Mouse (Mus musculus) MEL (cell line): ENCODE data around the gene 4921507P07Rik. TPM values are rescaled to one million over a fixed set of nuclear protein-coding genes. Genes with fewer than 3 reads are reported as not detected.
A peak's percentile ranks its signal among the peaks of the same experiment; 100 is the strongest.

ENCODE experiments used
- DNase-seq: peaks from one replicate; pipeline ENCODE4 v3.0.0; 2011; ENCODE audit warnings: low read depth, low spot score
- H3K27ac ChIP-seq: 2 replicates; pipeline ENCODE4 v1.5.1; 2012; ENCODE audit warnings: low read depth, mild to moderate bottlenecking, control low read depth, low read length, moderate library complexity; ENCODE audit not compliant: control insufficient read depth
- H3K27me3 ChIP-seq, 2 experiments: fragments of 150-350 bp in 1 of 2; sonication (generic) in 1 of 2; 2 replicates each; pipeline ENCODE4 v1.6.1; 2012; ENCODE audit warnings: low read length in 2 of 2, mild to moderate bottlenecking in 2 of 2, improper control_type of control experiment in 1 of 2, moderate library complexity in 1 of 2; ENCODE audit not compliant: insufficient read depth in 2 of 2, control insufficient read depth in 1 of 2
- H3K36me3 ChIP-seq, 2 experiments: 2 replicates each; pipeline ENCODE4 v1.6.1; 2012 to 2014; ENCODE audit warnings: low read length in 2 of 2, improper control_type of control experiment in 1 of 2, inconsistent platforms in 1 of 2, mild to moderate bottlenecking in 1 of 2; ENCODE audit not compliant: insufficient read depth in 2 of 2, control insufficient read depth in 1 of 2
- H3K4me1 ChIP-seq, 2 experiments: fragments of 150-350 bp in 1 of 2; sonication (generic) in 1 of 2; 2 replicates each; pipeline ENCODE4 v1.6.1; 2012; ENCODE audit warnings: low read length in 2 of 2, improper control_type of control experiment in 1 of 2, mild to moderate bottlenecking in 1 of 2; ENCODE audit not compliant: insufficient read depth in 2 of 2, control insufficient read depth in 1 of 2
- H3K4me3 ChIP-seq, 2 experiments: fragments of 150-350 bp in 1 of 2; sonication (generic) in 1 of 2; 2 replicates each; pipeline ENCODE4 v1.5.1; 2012; ENCODE audit warnings: low read depth in 2 of 2, low read length in 2 of 2, mild to moderate bottlenecking in 2 of 2, moderate library complexity in 2 of 2, control low read depth in 1 of 2, improper control_type of control experiment in 1 of 2; ENCODE audit not compliant: control insufficient read depth in 1 of 2, insufficient read depth in 1 of 2
- H3K79me2 ChIP-seq: 2 replicates; pipeline ENCODE4 v1.6.1; 2012; ENCODE audit warnings: mild to moderate bottlenecking, low read length, moderate library complexity; ENCODE audit not compliant: control insufficient read depth, poor library complexity, insufficient read depth
- H3K9ac ChIP-seq: 2 replicates; pipeline ENCODE4 v1.6.1; 2012; ENCODE audit warnings: low read depth, mild to moderate bottlenecking, control low read depth, low read length, moderate library complexity; ENCODE audit not compliant: control insufficient read depth, poor library complexity, severe bottlenecking
- H3K9me3 ChIP-seq: fragments of 150-350 bp; sonication (generic); replicated peaks from 2 replicates; pipeline ENCODE4 v1.6.1; 2012; ENCODE audit warnings: mild to moderate bottlenecking, low read length, improper control_type of control experiment, moderate library complexity; ENCODE audit not compliant: insufficient read depth
- BHLHE40 ChIP-seq: IDR thresholded peaks from 2 replicates; pipeline ENCODE4 v1.6.1; 2012; ENCODE audit warnings: low read depth, mild to moderate bottlenecking, inconsistent platforms, low read length, improper control_type of control experiment, borderline replicate concordance
- CHD1 ChIP-seq: IDR thresholded peaks from 2 replicates; pipeline ENCODE4 v1.6.1; 2012; ENCODE audit warnings: low read depth, mild to moderate bottlenecking, inconsistent platforms, low read length, improper control_type of control experiment
- CHD2 ChIP-seq: IDR thresholded peaks from 2 replicates; pipeline ENCODE4 v1.6.1; 2011; ENCODE audit warnings: low read length, improper control_type of control experiment
- CTCF ChIP-seq, 3 experiments: IDR thresholded peaks in 2 of 3; conservative IDR thresholded peaks in 1 of 3; 2 replicates each; pipeline ENCODE4 v1.5.1; 2011 to 2012; ENCODE audit warnings: low read length in 3 of 3, low read depth in 2 of 3, mild to moderate bottlenecking in 2 of 3, improper control_type of control experiment in 1 of 3, inconsistent platforms in 1 of 3, mixed read lengths in 1 of 3, moderate library complexity in 1 of 3; ENCODE audit not compliant: control insufficient read depth in 1 of 3, insufficient read depth in 1 of 3, poor library complexity in 1 of 3, severe bottlenecking in 1 of 3
- E2F4 ChIP-seq: IDR thresholded peaks from 2 replicates; pipeline ENCODE4 v1.6.1; 2011; ENCODE audit warnings: low read depth, low read length, improper control_type of control experiment, borderline replicate concordance
- ELF1 ChIP-seq: IDR thresholded peaks from 2 replicates; pipeline ENCODE4 v1.6.1; 2014; ENCODE audit warnings: low read depth, mild to moderate bottlenecking, inconsistent platforms, low read length, improper control_type of control experiment, moderate library complexity
- ETS1 ChIP-seq: IDR thresholded peaks from 2 replicates; pipeline ENCODE4 v1.6.1; 2012; ENCODE audit warnings: low read depth, mild to moderate bottlenecking, inconsistent platforms, low read length, improper control_type of control experiment, moderate library complexity
- GABPA ChIP-seq: IDR thresholded peaks from 2 replicates; pipeline ENCODE4 v1.6.1; 2012; ENCODE audit warnings: low read depth, mild to moderate bottlenecking, inconsistent platforms, low read length, improper control_type of control experiment, moderate library complexity
- HCFC1 ChIP-seq: IDR thresholded peaks from 2 replicates; pipeline ENCODE4 v1.6.1; 2012; ENCODE audit warnings: low read depth, mild to moderate bottlenecking, inconsistent platforms, low read length, improper control_type of control experiment, moderate library complexity
- JUND ChIP-seq: IDR thresholded peaks from 2 replicates; pipeline ENCODE4 v1.6.1; 2011; ENCODE audit warnings: low read depth, mild to moderate bottlenecking, improper control_type of control experiment, low read length
- KAT2A ChIP-seq: conservative IDR thresholded peaks from 2 replicates; pipeline ENCODE4 v1.6.1; 2012; ENCODE audit warnings: low read depth, low read length, improper control_type of control experiment, inconsistent platforms
- MAFK ChIP-seq: IDR thresholded peaks from 2 replicates; pipeline ENCODE4 v1.6.1; 2011; ENCODE audit warnings: low read depth, mild to moderate bottlenecking, low read length, improper control_type of control experiment, borderline replicate concordance
- MAZ ChIP-seq: IDR thresholded peaks from 2 replicates; pipeline ENCODE4 v1.6.1; 2012; ENCODE audit warnings: low read depth, mild to moderate bottlenecking, inconsistent platforms, low read length, improper control_type of control experiment
- MXI1 ChIP-seq: IDR thresholded peaks from 2 replicates; pipeline ENCODE4 v1.6.1; 2011; ENCODE audit warnings: mild to moderate bottlenecking, low read depth, low read length, improper control_type of control experiment
- MYB ChIP-seq: IDR thresholded peaks from 2 replicates; pipeline ENCODE4 v1.6.1; 2011; ENCODE audit warnings: mild to moderate bottlenecking, low read depth, low read length, improper control_type of control experiment
- MYC ChIP-seq: IDR thresholded peaks from 2 replicates; pipeline ENCODE4 v1.6.1; 2011; ENCODE audit warnings: low read depth, mild to moderate bottlenecking, low read length, improper control_type of control experiment, moderate library complexity
- NELFE ChIP-seq: IDR thresholded peaks from 2 replicates; pipeline ENCODE4 v1.6.1; 2011; ENCODE audit warnings: low read depth, low read length, improper control_type of control experiment
- NRF1 ChIP-seq: IDR thresholded peaks from 2 replicates; pipeline ENCODE4 v1.6.1; 2014; ENCODE audit warnings: low read depth, mild to moderate bottlenecking, inconsistent platforms, low read length, improper control_type of control experiment, moderate library complexity; ENCODE audit not compliant: poor library complexity, insufficient read depth, severe bottlenecking
- POLR2A ChIP-seq, 2 experiments: IDR thresholded peaks; 2 replicates each; pipeline ENCODE4 v1.6.1; 2011 to 2012; ENCODE audit warnings: low read length in 2 of 2, mild to moderate bottlenecking in 2 of 2, control low read depth in 1 of 2, improper control_type of control experiment in 1 of 2, low read depth in 1 of 2, moderate library complexity in 1 of 2; ENCODE audit not compliant: control insufficient read depth in 1 of 2, insufficient read depth in 1 of 2, poor library complexity in 1 of 2
- POLR2AphosphoS2 ChIP-seq: IDR thresholded peaks from 2 replicates; pipeline ENCODE4 v1.6.1; 2011; ENCODE audit warnings: low read length, improper control_type of control experiment
- RAD21 ChIP-seq: IDR thresholded peaks from 2 replicates; pipeline ENCODE4 v1.6.1; 2011; ENCODE audit warnings: mild to moderate bottlenecking, low read depth, low read length, improper control_type of control experiment
- RCOR1 ChIP-seq: IDR thresholded peaks from 2 replicates; pipeline ENCODE4 v1.6.1; 2012; ENCODE audit warnings: low read depth, mild to moderate bottlenecking, inconsistent platforms, low read length, improper control_type of control experiment
- SMC3 ChIP-seq: IDR thresholded peaks from 2 replicates; pipeline ENCODE4 v1.6.1; 2011; ENCODE audit warnings: low read depth, low read length, improper control_type of control experiment
- TAL1 ChIP-seq: IDR thresholded peaks from 2 replicates; pipeline ENCODE4 v1.6.1; 2012; ENCODE audit warnings: mild to moderate bottlenecking, inconsistent platforms, low read length, moderate library complexity, mixed read lengths
- TBP ChIP-seq: IDR thresholded peaks from 2 replicates; pipeline ENCODE4 v1.8.0; 2011; ENCODE audit warnings: low read depth, low read length, improper control_type of control experiment
- TCF12 ChIP-seq: IDR thresholded peaks from 2 replicates; pipeline ENCODE4 v1.6.1; 2014; ENCODE audit warnings: low read depth, mild to moderate bottlenecking, inconsistent platforms, low read length, improper control_type of control experiment, moderate library complexity
- UBTF ChIP-seq: IDR thresholded peaks from 2 replicates; pipeline ENCODE4 v1.6.1; 2012; ENCODE audit warnings: low read depth, mild to moderate bottlenecking, inconsistent platforms, low read length, improper control_type of control experiment, moderate library complexity, borderline replicate concordance; ENCODE audit not compliant: insufficient read depth
- ZC3H11A ChIP-seq: IDR thresholded peaks from 2 replicates; pipeline ENCODE4 v1.6.1; 2012; ENCODE audit warnings: low read depth, mild to moderate bottlenecking, inconsistent platforms, low read length, improper control_type of control experiment
- ZKSCAN1 ChIP-seq: IDR thresholded peaks from 2 replicates; pipeline ENCODE4 v1.6.1; 2012; ENCODE audit warnings: low read depth, mild to moderate bottlenecking, inconsistent platforms, low read length, improper control_type of control experiment, moderate library complexity
- ZNF384 ChIP-seq: IDR thresholded peaks from 2 replicates; pipeline ENCODE4 v1.6.1; 2012; ENCODE audit warnings: low read depth, mild to moderate bottlenecking, inconsistent platforms, low read length, improper control_type of control experiment
- polyA plus RNA-seq, 2 experiments: library from polyadenylated mRNA; stranded (reverse) in 1 of 2; unstranded in 1 of 2; fragments of >175 nt in 1 of 2; fragments of >200 nt in 1 of 2; gene quantifications; 2 replicates each; pipeline versions ENCODE4 v1.2.1 to v1.2.4; 2012; ENCODE audit warnings: low replicate concordance in 2 of 2, low read depth in 1 of 2; ENCODE audit not compliant: insufficient read length in 2 of 2, insufficient read depth in 1 of 2, missing spikeins in 1 of 2
- total RNA-seq: library from RNA; depleted of rRNA; stranded (reverse); fragments of 300-350 nt; gene quantifications from 2 replicates; pipeline ENCODE4 v1.2.3, GENCODE M21; 2012

Gene 4921507P07Rik
- total and polyA plus RNA-seq, 3 experiments: 0.89 to 1.5 TPM; not detected in 1

DNA sequence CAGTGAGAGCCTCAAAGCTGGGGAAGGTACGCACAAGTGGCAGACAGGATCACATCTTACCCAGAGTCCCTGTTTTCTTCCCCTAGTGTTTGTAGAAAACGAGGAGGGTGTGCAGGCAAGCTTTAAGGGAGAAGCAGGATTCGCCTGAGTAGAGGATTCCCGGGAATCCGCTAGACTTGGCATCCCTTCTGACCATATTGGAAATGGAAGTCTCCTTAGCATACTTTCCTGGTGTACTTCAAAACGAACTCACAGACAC, 29.5 kb downstream of the 4921507P07Rik start:
- no peak for DNase-seq
- peak overlapping the region; percentile 77 to 91 for H3K4me3 ChIP-seq
- TF ChIP-seq GABPA (no peak), CHD1 (no peak)
- TF ChIP-seq, all 39 proteins: peak for 0
- H3K79me2 ChIP-seq: peaks cover 16% of the 10 kb centered on the region
- peaks cover 4 to 9% of the 10 kb centered on the region in 2 experiments; a peak in 3 of 4 replicates for H3K36me3 ChIP-seq
- peak overlapping the region; percentile 40 for H3K27ac ChIP-seq
- H3K27me3 ChIP-seq: no peaks in the 10 kb centered on the region
- H3K4me1 ChIP-seq: peaks cover 0 to 2% of the 10 kb centered on the region in 2 experiments; a peak in 1 of 4 replicates
- H3K9ac ChIP-seq: peak overlapping the region; percentile 92
- H3K9me3 ChIP-seq: no peaks in the 10 kb centered on the region

DNA sequence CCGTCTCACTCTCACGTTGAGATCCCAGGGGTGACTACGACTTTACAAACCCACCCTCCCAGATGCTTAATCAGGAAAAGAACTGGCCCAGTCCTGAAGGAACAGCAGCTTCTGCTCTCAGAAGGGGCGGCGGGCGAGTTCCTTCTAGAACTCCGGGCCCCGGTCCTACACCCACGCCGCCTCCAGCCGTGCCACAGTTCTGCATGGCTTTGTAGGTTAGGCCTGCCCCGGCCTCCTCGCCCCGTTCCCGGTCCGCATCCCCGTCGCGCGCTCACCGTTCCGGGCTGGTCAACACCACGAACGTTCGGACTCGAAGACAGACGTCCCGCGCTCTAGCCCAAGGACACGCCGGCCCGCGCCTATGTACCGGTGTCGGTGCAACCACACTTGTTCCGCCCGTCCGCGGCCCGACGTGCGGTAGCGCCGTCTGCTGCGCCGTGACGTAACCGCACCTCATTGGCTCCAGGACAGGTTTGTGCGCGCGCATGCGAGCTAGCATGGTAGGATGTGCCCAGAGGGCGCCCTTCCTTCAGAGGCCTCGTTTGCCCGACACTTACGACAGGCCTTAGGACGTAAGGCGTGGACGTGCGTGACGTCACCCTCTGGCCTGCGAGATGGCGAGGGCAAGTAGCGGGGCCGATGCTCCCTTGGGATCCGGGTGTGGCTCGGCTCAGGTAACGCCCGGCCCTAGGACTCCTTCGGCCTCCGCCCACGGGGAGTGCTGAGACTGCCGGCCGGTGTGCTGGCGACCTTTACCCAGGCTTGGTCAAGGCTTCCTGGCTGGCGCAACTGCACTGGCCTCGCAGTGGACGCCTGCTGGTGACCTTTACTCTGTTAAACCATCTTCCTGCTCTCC, 30.1 kb downstream of the 4921507P07Rik start, which contains the start of gene Cycs:
Gene Cycs (minus strand): TSS at position 398 of the 856 bp plus-strand sequence.
- Histone ChIP-seq H3K4me3 (peak within 1 kb of the TSS; percentile 88 to 94), H3K27ac (peak within 1 kb of the TSS; percentile 86), H3K4me1 (peaks cover 0 to 2% of the 10 kb centered on the region in 2 experiments; a peak in 1 of 4 replicates), H3K27me3 (no peaks in the 10 kb centered on the region), H3K36me3 (peaks cover 4 to 9% of the 10 kb centered on the region in 2 experiments; a peak in 3 of 4 replicates), H3K9ac (peak within 1 kb of the TSS; percentile 92), H3K9me3 (no peaks in the 10 kb centered on the region), H3K79me2 (peaks cover 16% of the 10 kb centered on the region)
- peak; percentile 99 for DNase-seq
- TF ChIP-seq ZKSCAN1: no peak
- peak; percentile 37; the same call in 1 of the 2 replicates for TF ChIP-seq E2F4
- TF ChIP-seq NELFE: peak; percentile 94
- no peak for TF ChIP-seq ZC3H11A
- TF ChIP-seq BHLHE40: no peak
- TF ChIP-seq SMC3: no peak
- no peak for TF ChIP-seq JUND
- no peak for TF ChIP-seq ZNF384
- TF ChIP-seq MYC: peak; percentile 83
- TF ChIP-seq KAT2A: peak; percentile 93
- TF ChIP-seq CHD2: no peak; the same call in 1 of the 2 replicates
- no peak for TF ChIP-seq RCOR1
- peak; percentile 71; the same call in 1 of the 2 replicates for TF ChIP-seq ETS1
- TF ChIP-seq POLR2AphosphoS2: peak; percentile 88
- TF ChIP-seq RAD21: no peak
- TF ChIP-seq HCFC1: peak; percentile 93
- TF ChIP-seq UBTF: no peak
- TF ChIP-seq NRF1: peak; percentile 79
- peak; percentile 84 to 85 for TF ChIP-seq POLR2A (IDR thresholded peaks at IDR 0.05; ENCODE audit: control insufficient read depth in 1 of 2, insufficient read depth in 1 of 2, low read depth in 1 of 2, low read length in 2 of 2, poor library complexity in 1 of 2)
- peak; percentile 77 for TF ChIP-seq ELF1
- TF ChIP-seq MAZ: no peak
- TF ChIP-seq MAFK: no peak
- no peak for TF ChIP-seq GABPA
- peak; percentile 83 for TF ChIP-seq TBP
- TF ChIP-seq CHD1: 0 out of 2 replicates have a peak, but pooled peaks have one; percentile 23
- TF ChIP-seq MXI1: peak; percentile 84
- TF ChIP-seq MYB: no peak
- TF ChIP-seq CTCF (IDR thresholded peaks at IDR 0.05 in 2 of 3, conservative IDR thresholded peaks at IDR 0.05 in 1 of 3; ENCODE audit: control insufficient read depth in 1 of 3, insufficient read depth in 1 of 3, low read depth in 2 of 3, low read length in 3 of 3, poor library complexity in 1 of 3, severe bottlenecking in 1 of 3): no peak
- peak; percentile 46 for TF ChIP-seq TCF12
- TF ChIP-seq TAL1: no peak
